Mouse (Mus musculus): ENCODE data around the gene Tenm3.

Tenm3 gene

GRCm38 (mm10) chr8:48572345-48572744, 271.4 kb downstream of the Tenm3 start:
- no peak for DNase-seq

- DNase-seq: no peak
Observed at GRCm38 (mm10) chr8:48568608-48569007, 275.1 kb downstream of the Tenm3 start.

GRCm38 (mm10) chr8:48567929-48568607, 275.7 kb downstream of the Tenm3 start:
- no peak for DNase-seq

- no peak for DNase-seq
Observed at GRCm38 (mm10) chr8:48560227-48560626, 283.5 kb downstream of the Tenm3 start.

- peak; percentile 28 for DNase-seq
Observed at GRCm38 (mm10) chr8:48555546-48556141, 288.1 kb downstream of the Tenm3 start.

GRCm38 (mm10) chr8:48554762-48555545, 288.8 kb downstream of the Tenm3 start:
- peak; percentile 48 for DNase-seq

- no peak for DNase-seq
Observed at GRCm38 (mm10) chr8:48553791-48554288, 289.9 kb downstream of the Tenm3 start.

GRCm38 (mm10) chr8:48552306-48552705, 291.4 kb downstream of the Tenm3 start:
- DNase-seq: no peak

GRCm38 (mm10) chr8:48551370-48551769, 292.4 kb downstream of the Tenm3 start:
- no peak for DNase-seq

- no peak for DNase-seq
Observed at GRCm38 (mm10) chr8:48548908-48549307, 294.8 kb downstream of the Tenm3 start.

- DNase-seq: no peak
Observed at GRCm38 (mm10) chr8:48545631-48546030, 298.1 kb downstream of the Tenm3 start.

- DNase-seq: no peak
Observed at GRCm38 (mm10) chr8:48544840-48545239, 298.9 kb downstream of the Tenm3 start.

GRCm38 (mm10) chr8:48542141-48542540, 301.6 kb downstream of the Tenm3 start:
- DNase-seq: no peak

- no peak for DNase-seq
Observed at GRCm38 (mm10) chr8:48540894-48541293, 302.9 kb downstream of the Tenm3 start.

- no peak for DNase-seq
Observed at GRCm38 (mm10) chr8:48535833-48536232, 307.9 kb downstream of the Tenm3 start.

GRCm38 (mm10) chr8:48531795-48532194, 312.0 kb downstream of the Tenm3 start:
- no peak for DNase-seq

GRCm38 (mm10) chr8:48530916-48531570, 312.7 kb downstream of the Tenm3 start:
- no peak for DNase-seq

GRCm38 (mm10) chr8:48527418-48527817, 316.3 kb downstream of the Tenm3 start:
- no peak for DNase-seq

- DNase-seq: no peak
Observed at GRCm38 (mm10) chr8:48522536-48523123, 321.1 kb downstream of the Tenm3 start.

GRCm38 (mm10) chr8:48522004-48522403, 321.7 kb downstream of the Tenm3 start:
- no peak for DNase-seq

- DNase-seq: no peak
Observed at GRCm38 (mm10) chr8:48517431-48517830, 326.3 kb downstream of the Tenm3 start.

GRCm38 (mm10) chr8:48514230-48514629, 329.5 kb downstream of the Tenm3 start:
- DNase-seq: no peak

- no peak for DNase-seq
Observed at GRCm38 (mm10) chr8:48513801-48514200, 329.9 kb downstream of the Tenm3 start.

All from thymus, postnatal 4 days (tissue).